Mouse (Mus musculus): ENCODE data around the gene Ell. TPM values are rescaled to one million over a fixed set of nuclear protein-coding genes. Genes with fewer than 3 reads are reported as not detected.

The Ell gene
- total and polyA plus RNA-seq, 2 experiments: 10.0 to 25.0 TPM

- TF ChIP-seq POLR2A (IDR thresholded peaks at IDR 0.05; ENCODE audit: extremely low read depth, insufficient read depth, low read length) (no peak), CTCF (IDR thresholded peaks at IDR 0.05; ENCODE audit: low read depth, low read length) (no peak)
Measured at GRCm38 (mm10) chr8:70546412-70546811, 7.2 kb downstream of the Ell start.

GRCm38 (mm10) chr8:70547762-70548161, 8.5 kb downstream of the Ell start:
- no peak overlapping the region for H3K4me3 ChIP-seq (ENCODE audit: insufficient read depth, low read depth, low read length)
- no peak for DNase-seq (ENCODE audit: extremely low read depth, low read depth, low spot score)
- H3K4me1 ChIP-seq (ENCODE audit: control insufficient read depth, insufficient read depth, low read length): peaks cover 66% of the 10 kb centered on the region
- H3K9ac ChIP-seq (ENCODE audit: low read depth, low read length): no peak overlapping the region
- no peaks in the 10 kb centered on the region; the same call in 1 of the 2 replicates for H3K36me3 ChIP-seq (ENCODE audit: control insufficient read depth, insufficient read depth, low read length)
- peaks cover 82% of the 10 kb centered on the region for H3K79me2 ChIP-seq (ENCODE audit: control insufficient read depth, insufficient read depth, low read length)
- WGBS: 62% methylated on average over 6 of the region's 6 CpGs
- H3K27ac ChIP-seq (replicated peaks; ENCODE audit: insufficient read depth, low read depth, low read length): no peak overlapping the region
- TF ChIP-seq CTCF (IDR thresholded peaks at IDR 0.05; ENCODE audit: low read depth, low read length) (no peak), POLR2A (IDR thresholded peaks at IDR 0.05; ENCODE audit: extremely low read depth, insufficient read depth, low read length) (no peak)
- H3K27me3 ChIP-seq (ENCODE audit: control insufficient read depth, insufficient read depth, low read length): no peaks in the 10 kb centered on the region

More at GRCm38 (mm10) chr8:70546412-70546811, 7.2 kb downstream of the Ell start:
- Histone ChIP-seq H3K79me2 (ENCODE audit: control insufficient read depth, insufficient read depth, low read length) (peaks cover 78% of the 10 kb centered on the region), H3K36me3 (ENCODE audit: control insufficient read depth, insufficient read depth, low read length) (no peaks in the 10 kb centered on the region; the same call in 1 of the 2 replicates), H3K4me1 (ENCODE audit: control insufficient read depth, insufficient read depth, low read length) (peaks cover 62% of the 10 kb centered on the region), H3K4me3 (ENCODE audit: insufficient read depth, low read depth, low read length) (no peak overlapping the region), H3K27ac (replicated peaks; ENCODE audit: insufficient read depth, low read depth, low read length) (no peak overlapping the region), H3K9ac (ENCODE audit: low read depth, low read length) (no peak overlapping the region), H3K27me3 (ENCODE audit: control insufficient read depth, insufficient read depth, low read length) (no peaks in the 10 kb centered on the region)
- no peak for DNase-seq (ENCODE audit: extremely low read depth, low read depth, low spot score)
- 62% methylated on average over 4 of the region's 4 CpGs for WGBS

GRCm38 (mm10) chr8:70549412-70550184, 10.3 kb downstream of the Ell start:
- no peak for DNase-seq (ENCODE audit: extremely low read depth, low read depth, low spot score)
- Histone ChIP-seq H3K36me3 (ENCODE audit: control insufficient read depth, insufficient read depth, low read length) (no peaks in the 10 kb centered on the region; the same call in 1 of the 2 replicates), H3K4me1 (ENCODE audit: control insufficient read depth, insufficient read depth, low read length) (peaks cover 69% of the 10 kb centered on the region), H3K9ac (ENCODE audit: low read depth, low read length) (no peak overlapping the region), H3K79me2 (ENCODE audit: control insufficient read depth, insufficient read depth, low read length) (peaks cover 74% of the 10 kb centered on the region), H3K27me3 (ENCODE audit: control insufficient read depth, insufficient read depth, low read length) (no peaks in the 10 kb centered on the region), H3K4me3 (ENCODE audit: insufficient read depth, low read depth, low read length) (no peak overlapping the region), H3K27ac (replicated peaks; ENCODE audit: insufficient read depth, low read depth, low read length) (no peak overlapping the region)
- 86% methylated on average over 10 of the region's 10 CpGs for WGBS
- TF ChIP-seq CTCF (IDR thresholded peaks at IDR 0.05; ENCODE audit: low read depth, low read length): no peak

- peaks cover 68% of the 10 kb centered on the region for H3K4me1 ChIP-seq (ENCODE audit: control insufficient read depth, insufficient read depth, low read length)
- peak overlapping the region; percentile 8; the same call in 1 of the 2 replicates for H3K9ac ChIP-seq (ENCODE audit: low read depth, low read length)
- no peaks in the 10 kb centered on the region; the same call in 1 of the 2 replicates for H3K36me3 ChIP-seq (ENCODE audit: control insufficient read depth, insufficient read depth, low read length)
- WGBS: 21% methylated on average over 3 of the region's 3 CpGs
- TF ChIP-seq POLR2A (IDR thresholded peaks at IDR 0.05; ENCODE audit: extremely low read depth, insufficient read depth, low read length): no peak
- TF ChIP-seq CTCF (IDR thresholded peaks at IDR 0.05; ENCODE audit: low read depth, low read length): no peak
- peaks cover 62% of the 10 kb centered on the region for H3K79me2 ChIP-seq (ENCODE audit: control insufficient read depth, insufficient read depth, low read length)
- DNase-seq (ENCODE audit: extremely low read depth, low read depth, low spot score): no peak
- H3K27ac ChIP-seq (replicated peaks; ENCODE audit: insufficient read depth, low read depth, low read length): peak overlapping the region; percentile 54
- H3K27me3 ChIP-seq (ENCODE audit: control insufficient read depth, insufficient read depth, low read length): no peaks in the 10 kb centered on the region
- no peak overlapping the region for H3K4me3 ChIP-seq (ENCODE audit: insufficient read depth, low read depth, low read length)
Measured at GRCm38 (mm10) chr8:70551558-70552161, 12.4 kb downstream of the Ell start.

GRCm38 (mm10) chr8:70552836-70553235, 13.6 kb downstream of the Ell start:
- Histone ChIP-seq H3K36me3 (ENCODE audit: control insufficient read depth, insufficient read depth, low read length) (no peaks in the 10 kb centered on the region; the same call in 1 of the 2 replicates), H3K27me3 (ENCODE audit: control insufficient read depth, insufficient read depth, low read length) (no peaks in the 10 kb centered on the region), H3K79me2 (ENCODE audit: control insufficient read depth, insufficient read depth, low read length) (peaks cover 65% of the 10 kb centered on the region), H3K4me1 (ENCODE audit: control insufficient read depth, insufficient read depth, low read length) (peaks cover 70% of the 10 kb centered on the region), H3K9ac (ENCODE audit: low read depth, low read length) (no peak overlapping the region), H3K27ac (replicated peaks; ENCODE audit: insufficient read depth, low read depth, low read length) (peak overlapping the region; percentile 33), H3K4me3 (ENCODE audit: insufficient read depth, low read depth, low read length) (no peak overlapping the region)
- WGBS: 0% methylated on average over 1 of the region's 1 CpGs
- DNase-seq (ENCODE audit: extremely low read depth, low read depth, low spot score): peak; percentile 70
- no peak for TF ChIP-seq POLR2A (IDR thresholded peaks at IDR 0.05; ENCODE audit: extremely low read depth, insufficient read depth, low read length)
- no peak for TF ChIP-seq CTCF (IDR thresholded peaks at IDR 0.05; ENCODE audit: low read depth, low read length)

- DNase-seq (ENCODE audit: extremely low read depth, low read depth, low spot score): peak; percentile 76
Measured at GRCm38 (mm10) chr8:70553740-70554139, 14.5 kb downstream of the Ell start.

More at GRCm38 (mm10) chr8:70553740-70554139, 14.5 kb downstream of the Ell start:
- Histone ChIP-seq H3K9ac (ENCODE audit: low read depth, low read length) (no peak overlapping the region), H3K79me2 (ENCODE audit: control insufficient read depth, insufficient read depth, low read length) (peaks cover 65% of the 10 kb centered on the region), H3K4me1 (ENCODE audit: control insufficient read depth, insufficient read depth, low read length) (peaks cover 71% of the 10 kb centered on the region), H3K36me3 (ENCODE audit: control insufficient read depth, insufficient read depth, low read length) (no peaks in the 10 kb centered on the region; the same call in 1 of the 2 replicates), H3K27me3 (ENCODE audit: control insufficient read depth, insufficient read depth, low read length) (no peaks in the 10 kb centered on the region), H3K27ac (replicated peaks; ENCODE audit: insufficient read depth, low read depth, low read length) (peak overlapping the region; percentile 7), H3K4me3 (ENCODE audit: insufficient read depth, low read depth, low read length) (no peak overlapping the region)
- TF ChIP-seq CTCF (IDR thresholded peaks at IDR 0.05; ENCODE audit: low read depth, low read length) (no peak), POLR2A (IDR thresholded peaks at IDR 0.05; ENCODE audit: extremely low read depth, insufficient read depth, low read length) (no peak)

Measured in liver, adult 2 months (tissue).